Mouse (Mus musculus) midbrain, embryonic 14.5 days (tissue): ENCODE results near the gene Ilk. TPM values are rescaled to one million over a fixed set of nuclear protein-coding genes. Genes with fewer than 3 reads are reported as not detected.
A peak's percentile ranks its signal among the peaks of the same experiment; 100 is the strongest.

Experiments used
- ATAC-seq: fragments of 200-750 bp; cut with Nextera tagmentation; 2 replicates; pipeline ENCODE4 v1.8.0; 2017; ENCODE audit warnings: moderate number of reproducible peaks, moderate library complexity; ENCODE audit not compliant: low FRiP score, low TSS enrichment
- DNase-seq: peaks from one replicate; pipeline ENCODE4 v3.0.0-alpha.2; 2015
- H3K27ac ChIP-seq: fragments of 300-500 bp; sonication (generic); replicated peaks from 2 replicates; pipeline ENCODE4 v1.5.1; 2014; ENCODE audit warnings: mild to moderate bottlenecking, low read depth, low read length, moderate library complexity
- H3K27me3 ChIP-seq: fragments of 300-500 bp; sonication (generic); 2 replicates; pipeline ENCODE4 v1.6.1; 2014; ENCODE audit warnings: low read length, control low read depth, mixed read lengths; ENCODE audit not compliant: control insufficient read depth, insufficient read depth
- H3K36me3 ChIP-seq: fragments of 300-500 bp; sonication (generic); 2 replicates; pipeline ENCODE4 v1.6.1; 2014; ENCODE audit warnings: low read length, control low read depth; ENCODE audit not compliant: control insufficient read depth, insufficient read depth
- H3K4me1 ChIP-seq: fragments of 300-500 bp; sonication (generic); 2 replicates; pipeline ENCODE4 v1.6.1; 2014; ENCODE audit warnings: mild to moderate bottlenecking, antibody characterized with exemption, low read length, control low read depth; ENCODE audit not compliant: control insufficient read depth, insufficient read depth
- H3K4me2 ChIP-seq: fragments of 300-500 bp; sonication (generic); 2 replicates; pipeline ENCODE4 v1.6.1; 2014; ENCODE audit warnings: mild to moderate bottlenecking, low read length, moderate library complexity
- H3K4me3 ChIP-seq: fragments of 300-500 bp; sonication (generic); replicated peaks from 2 replicates; pipeline ENCODE4 v1.5.1; 2014; ENCODE audit warnings: low read depth, low read length
- H3K9ac ChIP-seq: fragments of 300-500 bp; sonication (generic); replicated peaks from 2 replicates; pipeline ENCODE4 v1.6.1; 2014; ENCODE audit warnings: mild to moderate bottlenecking, low read length, moderate library complexity
- H3K9me3 ChIP-seq: fragments of 300-500 bp; sonication (generic); 2 replicates; pipeline ENCODE4 v1.6.1; 2016; ENCODE audit warnings: low read length, control low read depth, mixed read lengths; ENCODE audit not compliant: control insufficient read depth
- WGBS: fragments of 180-500 bp; shearing (Covaris S2); extraction: QIAGEN DNeasy Blood & Tissue Kit; methylation state at CpG from one replicate; pipeline ENCODE4 v1.1.7; 2014; 5-methylcytosine and 5-hydroxymethylcytosine counted together
- polyA plus RNA-seq: library from polyadenylated mRNA; unstranded; fragments of >200 nt; fragmentation: Nextera tagmentation; extraction: Ambion mirVana; gene quantifications from 2 replicates; pipeline ENCODE4 v1.2.1, GENCODE M21; 2014

Ilk gene
- polyA plus RNA-seq, 1 experiment from 2014 or later = 199 TPM

GRCm38 (mm10) chr7:105784556-105784955 is 48.2 kb downstream of the Ilk start:
- no peaks in the 10 kb centered on the region for H3K27me3 ChIP-seq
- H3K27ac ChIP-seq = 0 out of 2 replicates have a peak overlapping the region, but pooled peaks have one; percentile 5
- WGBS = 14% methylated on average over 4 of the region's 4 CpGs
- DNase-seq = no peak
- H3K4me1 ChIP-seq = peaks cover 42% of the 10 kb centered on the region
- H3K36me3 ChIP-seq = peaks cover 63% of the 10 kb centered on the region
- H3K4me2 ChIP-seq = peak overlapping the region; percentile 85
- ATAC-seq = no peak
- H3K4me3 ChIP-seq = peak overlapping the region; percentile 7; the same call in 1 of the 2 replicates
- H3K9me3 ChIP-seq = no peaks in the 10 kb centered on the region
- H3K9ac ChIP-seq = peak overlapping the region; percentile 100; the same call in 1 of the 2 replicates

GRCm38 (mm10) chr7:105786506-105787284 is 50.3 kb downstream of the Ilk start:
- ATAC-seq (peak; percentile 78), DNase-seq (peak; percentile 76)
- peaks cover 42% of the 10 kb centered on the region for H3K4me1 ChIP-seq
- no peaks in the 10 kb centered on the region for H3K9me3 ChIP-seq
- H3K9ac ChIP-seq = peak overlapping the region; percentile 100
- H3K4me2 ChIP-seq = peak overlapping the region; percentile 85
- WGBS = 3% methylated on average over 20 of the region's 20 CpGs
- peak overlapping the region; percentile 100 for H3K4me3 ChIP-seq
- H3K36me3 ChIP-seq = peaks cover 42% of the 10 kb centered on the region
- H3K27me3 ChIP-seq = no peaks in the 10 kb centered on the region
- peak overlapping the region; percentile 99 for H3K27ac ChIP-seq

DNA sequence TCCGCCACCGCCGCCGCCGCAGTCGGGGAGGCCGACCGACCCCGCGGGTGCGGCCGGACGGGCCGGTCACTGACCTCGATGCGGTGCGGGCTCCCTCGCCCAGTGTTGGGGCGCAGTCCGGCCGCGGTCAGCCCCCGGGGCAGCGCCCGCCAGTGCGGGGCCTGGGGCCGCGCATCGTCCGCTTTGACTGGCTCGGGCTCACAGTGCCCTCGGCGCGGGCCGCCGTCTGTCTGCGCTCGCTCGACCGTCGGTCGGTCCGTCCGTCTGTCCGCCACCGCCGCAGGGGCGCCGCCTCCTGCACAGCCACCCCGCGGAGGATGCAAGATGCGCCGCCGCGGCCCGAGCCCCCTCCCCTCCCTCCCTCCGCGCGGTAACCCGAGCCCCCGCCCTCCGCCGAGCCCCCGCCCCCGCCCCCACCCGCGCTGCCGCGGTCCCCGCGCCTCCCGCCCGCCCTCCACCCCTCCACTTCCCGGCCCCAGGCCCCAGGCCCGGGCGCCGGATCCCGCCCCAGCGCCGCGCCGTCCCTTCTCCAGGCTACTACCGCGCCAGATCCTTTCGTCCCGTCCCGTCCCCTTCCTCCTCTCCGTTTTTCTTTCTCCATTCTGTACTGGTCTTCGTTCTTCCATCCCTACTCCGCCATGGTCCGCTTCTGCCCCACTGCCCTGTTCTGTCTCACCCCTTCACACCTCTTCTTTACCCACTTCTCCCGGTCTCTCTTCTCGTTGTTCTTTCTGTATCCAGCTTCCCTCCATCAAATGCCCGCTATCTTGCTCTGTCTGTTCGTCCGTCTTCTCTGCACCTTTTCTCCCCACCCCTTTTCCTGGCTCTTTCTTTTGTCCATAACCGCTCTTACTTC is 51.1 kb downstream of the Ilk start, which contains the start of gene Dchs1:
Gene Dchs1, minus strand, starts transcription at position 370 of the 856 bp plus-strand sequence.
- Histone ChIP-seq H3K27ac (peak within 1 kb of the TSS; percentile 99), H3K27me3 (no peaks in the 10 kb centered on the region), H3K4me1 (peaks cover 42% of the 10 kb centered on the region), H3K9ac (peak within 1 kb of the TSS; percentile 100), H3K4me2 (peak within 1 kb of the TSS; percentile 85), H3K4me3 (peak within 1 kb of the TSS; percentile 100), H3K9me3 (no peaks in the 10 kb centered on the region), H3K36me3 (peaks cover 33% of the 10 kb centered on the region)
- WGBS = under 1% methylated on average over 85 of the region's 97 CpGs
- DNase-seq (peak; percentile 85), ATAC-seq (peak; percentile 83)

- 0 out of 2 replicates have a peak, but pooled peaks cover under 1% of the 10 kb centered on the region for H3K36me3 ChIP-seq
- H3K4me3 ChIP-seq = no peak overlapping the region
- WGBS = 90% methylated on average over 1 of the region's 1 CpGs
- DNase-seq (no peak), ATAC-seq (no peak)
- peaks cover 10% of the 10 kb centered on the region for H3K4me1 ChIP-seq
- H3K9ac ChIP-seq = no peak overlapping the region
- no peaks in the 10 kb centered on the region for H3K27me3 ChIP-seq
- H3K9me3 ChIP-seq = no peaks in the 10 kb centered on the region
- no peak overlapping the region for H3K27ac ChIP-seq
- H3K4me2 ChIP-seq = no peak overlapping the region
These were observed 54.8 kb downstream of the Ilk start for GRCm38 (mm10) chr7:105791147-105791546.

Other genes starting within 250 kb of the Ilk start
- 90.6 and 91.4 TPM in 2 replicates for gene Smpd1, start 182.2 kb upstream of the Ilk start, polyA plus RNA-seq
- 227 and 305 TPM in 2 replicates for gene Apbb1, start 154.9 kb upstream of the Ilk start, polyA plus RNA-seq
- gene Hpx, start 136.5 kb upstream of the Ilk start, polyA plus RNA-seq = 0.27 and 0.55 TPM in 2 replicates
- gene Trim3, start 103.0 kb upstream of the Ilk start, polyA plus RNA-seq = 68.5 and 69.3 TPM in 2 replicates
- 122 and 165 TPM in 2 replicates for gene Timm10b, start 96.5 kb upstream of the Ilk start, polyA plus RNA-seq
- 83.8 and 102 TPM in 2 replicates for gene Arfip2, start 96.2 kb upstream of the Ilk start, polyA plus RNA-seq
- 27.8 and 32.2 TPM in 2 replicates for gene Gm45799, start 96.0 kb upstream of the Ilk start, polyA plus RNA-seq
- 1.7 and 2.3 TPM in 2 replicates for gene Dnhd1, start 85.8 kb upstream of the Ilk start, polyA plus RNA-seq
- 18.6 and 24.4 TPM in 2 replicates for gene Rrp8, start 793 bp downstream of the Ilk start, polyA plus RNA-seq
- 131 and 152 TPM in 2 replicates for gene Taf10, start 7.8 kb downstream of the Ilk start, polyA plus RNA-seq
- 22.5 and 49.5 TPM in 2 replicates for gene Tpp1, start 15.6 kb downstream of the Ilk start, polyA plus RNA-seq
- gene Dchs1, start 51.1 kb downstream of the Ilk start, polyA plus RNA-seq = 22.4 and 26.1 TPM in 2 replicates
- gene Mrpl17, start 74.5 kb downstream of the Ilk start, polyA plus RNA-seq = 186 and 200 TPM in 2 replicates
- gene Gm4070, start 217.4 kb downstream of the Ilk start, polyA plus RNA-seq = 0.05 and 1.2 TPM in 2 replicates